Mouse (Mus musculus) kidney, postnatal 0 days (tissue): ENCODE results near the gene Glud1. TPM values are rescaled to one million over a fixed set of nuclear protein-coding genes. Genes with fewer than 3 reads are reported as not detected.
"Not testable (repeated sequence)": the region's sequence is repeated elsewhere in the genome, so short reads cannot be mapped to it uniquely, and the experiment has no call there.

Source experiments
- ATAC-seq: fragments of 200-750 bp; cut with Nextera tagmentation; replicated peaks from 2 replicates; pipeline ENCODE4 v1.8.0; 2017; ENCODE audit warnings: low read depth, moderate number of reproducible peaks, moderate TSS enrichment, moderate library complexity; ENCODE audit not compliant: low FRiP score
- DNase-seq: peaks from one replicate; pipeline ENCODE4 v3.0.0-alpha.2; 2016; ENCODE audit warnings: low spot score
- H3K27ac ChIP-seq: fragments of 300-500 bp; sonication (generic); 2 replicates; pipeline ENCODE4 v1.5.1; 2014; ENCODE audit warnings: mild to moderate bottlenecking
- H3K27me3 ChIP-seq: fragments of 300-500 bp; sonication (generic); 2 replicates; pipeline ENCODE4 v1.6.1; 2014; ENCODE audit warnings: low read length, mixed read lengths; ENCODE audit not compliant: insufficient read depth
- H3K36me3 ChIP-seq: fragments of 300-500 bp; sonication (generic); 2 replicates; pipeline ENCODE4 v1.6.1; 2014; ENCODE audit warnings: low read length, mixed read lengths; ENCODE audit not compliant: insufficient read depth
- H3K4me1 ChIP-seq: fragments of 300-500 bp; sonication (generic); replicated peaks from 2 replicates; pipeline ENCODE4 v1.6.1; 2014; ENCODE audit warnings: antibody characterized with exemption, low read length, mixed read lengths; ENCODE audit not compliant: insufficient read depth
- H3K4me2 ChIP-seq: fragments of 300-500 bp; sonication (generic); 2 replicates; pipeline ENCODE4 v1.6.1; 2014; ENCODE audit warnings: mild to moderate bottlenecking, low read length, moderate library complexity, mixed read lengths
- H3K4me3 ChIP-seq: fragments of 300-500 bp; sonication (generic); replicated peaks from 2 replicates; pipeline ENCODE4 v1.5.1; 2014; ENCODE audit warnings: low read depth, low read length
- H3K9ac ChIP-seq: fragments of 300-500 bp; sonication (generic); 2 replicates; pipeline ENCODE4 v1.6.1; 2014; ENCODE audit warnings: low read depth, low read length
- H3K9me3 ChIP-seq: fragments of 300-500 bp; sonication (generic); replicated peaks from 2 replicates; pipeline ENCODE4 v1.6.1; 2016; ENCODE audit warnings: low read length, inconsistent platforms, mixed read lengths
- CTCF ChIP-seq: IDR thresholded peaks from 2 replicates; pipeline ENCODE4 v1.5.1; 2016; ENCODE audit warnings: antibody characterized with exemption, low read depth, mild to moderate bottlenecking, moderate library complexity
- WGBS: fragments of 180-500 bp; shearing (Covaris S2); extraction: QIAGEN DNeasy Blood & Tissue Kit; methylation state at CpG from one replicate; pipeline ENCODE4 v1.1.7; 2014; 5-methylcytosine and 5-hydroxymethylcytosine counted together
- polyA plus RNA-seq: library from polyadenylated mRNA; unstranded; fragments of >200 nt; fragmentation: Nextera tagmentation; extraction: Ambion mirVana; gene quantifications from 2 replicates; pipeline ENCODE4 v1.2.1, GENCODE M21; 2015

Glud1 gene
- polyA plus RNA-seq, 1 experiment from 2014 or later = 160 TPM

GRCm38 (mm10) chr14:34362135-34362534 lies 51.6 kb downstream of the Glud1 start:
- H3K36me3 ChIP-seq = no peaks in the 10 kb centered on the region
- DNase-seq = no peak
- no peak for ATAC-seq
- no peak overlapping the region for H3K4me3 ChIP-seq
- TF ChIP-seq CTCF = no peak
- H3K27ac ChIP-seq = no peak overlapping the region
- H3K9me3 ChIP-seq = no peaks in the 10 kb centered on the region
- no peaks in the 10 kb centered on the region for H3K4me1 ChIP-seq
- H3K4me2 ChIP-seq = no peak overlapping the region
- no peak overlapping the region for H3K9ac ChIP-seq
- 54% methylated on average over 4 of the region's 4 CpGs for WGBS
- no peaks in the 10 kb centered on the region for H3K27me3 ChIP-seq

GRCm38 (mm10) chr14:34362726-34363445 lies 52.4 kb downstream of the Glud1 start:
- H3K9ac ChIP-seq = peak overlapping the region; percentile 31; the same call in 1 of the 2 replicates
- DNase-seq = peak; percentile 84
- 35% methylated on average over 18 of the region's 18 CpGs for WGBS
- no peaks in the 10 kb centered on the region for H3K27me3 ChIP-seq
- peak overlapping the region; percentile 39 for H3K4me3 ChIP-seq
- H3K4me2 ChIP-seq = peak overlapping the region; percentile 85
- no peaks in the 10 kb centered on the region for H3K4me1 ChIP-seq
- peak; percentile 82 for TF ChIP-seq CTCF
- peak; percentile 79 for ATAC-seq
- no peaks in the 10 kb centered on the region for H3K36me3 ChIP-seq
- no peak overlapping the region for H3K27ac ChIP-seq
- H3K9me3 ChIP-seq = no peaks in the 10 kb centered on the region

GRCm38 (mm10) chr14:34363490-34364253 lies 53.1 kb downstream of the Glud1 start:
- H3K36me3 ChIP-seq = no peaks in the 10 kb centered on the region
- peak overlapping the region; percentile 31 for H3K9ac ChIP-seq
- ATAC-seq (peak; percentile 81), DNase-seq (peak; percentile 81)
- H3K4me1 ChIP-seq = no peaks in the 10 kb centered on the region
- TF ChIP-seq CTCF = peak; percentile 56
- H3K9me3 ChIP-seq = no peaks in the 10 kb centered on the region
- H3K4me2 ChIP-seq = peak overlapping the region; percentile 85
- no peak overlapping the region for H3K27ac ChIP-seq
- WGBS = 2% methylated on average over 32 of the region's 32 CpGs
- no peaks in the 10 kb centered on the region for H3K27me3 ChIP-seq
- peak overlapping the region; percentile 39 for H3K4me3 ChIP-seq

- not testable (repeated sequence) for H3K4me3 ChIP-seq, DNase-seq, H3K9ac ChIP-seq, H3K4me1 ChIP-seq, ATAC-seq, H3K9me3 ChIP-seq, H3K27ac ChIP-seq, H3K27me3 ChIP-seq, H3K36me3 ChIP-seq
- peak overlapping the region; percentile 85 for H3K4me2 ChIP-seq
- WGBS = 78% methylated on average over 15 of the region's 15 CpGs
These were observed 54.0 kb downstream of the Glud1 start for GRCm38 (mm10) chr14:34364254-34365146.

GRCm38 (mm10) chr14:34365147-34365507 lies 54.6 kb downstream of the Glud1 start:
- no peak overlapping the region for H3K4me3 ChIP-seq
- ATAC-seq = no peak
- 88% methylated on average over 2 of the region's 2 CpGs for WGBS

GRCm38 (mm10) chr14:34370203-34370602 lies 59.7 kb downstream of the Glud1 start:
- TF ChIP-seq CTCF = peak; percentile 31; the same call in 1 of the 2 replicates
- Histone ChIP-seq H3K9ac (no peak overlapping the region), H3K9me3 (no peaks in the 10 kb centered on the region), H3K4me2 (no peak overlapping the region), H3K4me3 (no peak overlapping the region), H3K27ac (no peak overlapping the region), H3K27me3 (no peaks in the 10 kb centered on the region), H3K4me1 (peaks cover 8% of the 10 kb centered on the region), H3K36me3 (no peaks in the 10 kb centered on the region)
- ATAC-seq (no peak), DNase-seq (no peak)
- 69% methylated on average over 3 of the region's 3 CpGs for WGBS

More at GRCm38 (mm10) chr14:34365147-34365507, 54.6 kb downstream of the Glud1 start:
- DNase-seq = no peak
- Histone ChIP-seq H3K9ac (no peak overlapping the region), H3K27ac (no peak overlapping the region), H3K4me1 (no peaks in the 10 kb centered on the region), H3K4me2 (no peak overlapping the region), H3K36me3 (no peaks in the 10 kb centered on the region), H3K27me3 (no peaks in the 10 kb centered on the region), H3K9me3 (no peaks in the 10 kb centered on the region)
- TF ChIP-seq CTCF = no peak
